Mouse (Mus musculus) megakaryocyte-erythroid progenitor cell, adult 5-6 weeks (primary cell): ENCODE results near the gene Astn2. TPM values are rescaled to one million over a fixed set of nuclear protein-coding genes. Genes with fewer than 3 reads are reported as not detected.

ENCODE experiments used
- ATAC-seq: replicated peaks from 2 replicates; pipeline ENCODE4 v1.8.0; 2016; ENCODE audit warnings: mild to moderate bottlenecking, inconsistent platforms; ENCODE audit not compliant: severe bottlenecking, poor library complexity, low FRiP score, low TSS enrichment
- total RNA-seq, 2 experiments: library from RNA; stranded (forward) in 1 of 2; stranded (reverse) in 1 of 2; fragments of 200-1000, 215-1000 nt in 1 of 2; fragments of >200 nt in 1 of 2; fragmentation: Nextera tagmentation in 1 of 2; gene quantifications; 2 replicates each; pipeline ENCODE4 v1.2.3; 2014 to 2017

Astn2 gene
- total RNA-seq, 2 experiments from 2014 or later, result not detected

- ATAC-seq, result no peak
These were observed 376.5 kb downstream of the Astn2 start for GRCm38 (mm10) chr4:66027866-66028265.

DNA sequence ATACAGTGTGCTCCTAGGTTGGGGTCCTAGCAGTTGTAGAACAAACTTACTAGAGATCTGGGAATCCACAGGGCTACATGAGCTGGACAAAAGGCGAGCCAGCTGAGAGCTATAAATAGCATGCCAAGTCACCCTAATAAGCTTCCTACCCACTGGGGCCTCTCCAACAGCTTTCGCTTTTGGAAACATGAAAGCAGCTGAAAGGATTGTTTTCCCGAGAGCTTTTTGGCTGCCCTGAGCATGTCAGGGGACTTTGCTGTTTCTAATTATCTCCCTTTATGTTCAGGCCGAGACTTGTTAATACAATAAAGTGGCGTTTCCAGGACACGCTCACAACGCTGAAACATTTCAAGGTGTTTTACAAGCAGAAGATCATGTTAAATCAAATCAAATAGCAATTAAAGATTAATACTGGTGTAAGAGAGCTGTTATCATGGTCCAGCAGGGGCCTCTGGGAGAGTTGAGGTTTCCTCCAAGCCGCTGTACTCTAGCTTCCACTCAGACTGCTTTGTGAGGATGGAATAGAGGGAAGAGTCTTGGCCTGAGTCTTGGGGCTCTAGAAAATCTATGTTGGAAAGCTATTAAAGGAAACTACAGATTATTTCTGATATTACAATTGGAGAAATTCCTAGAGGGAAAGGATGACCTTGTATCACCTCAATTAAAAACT is 378.9 kb downstream of the Astn2 start:
- no peak for ATAC-seq

DNA sequence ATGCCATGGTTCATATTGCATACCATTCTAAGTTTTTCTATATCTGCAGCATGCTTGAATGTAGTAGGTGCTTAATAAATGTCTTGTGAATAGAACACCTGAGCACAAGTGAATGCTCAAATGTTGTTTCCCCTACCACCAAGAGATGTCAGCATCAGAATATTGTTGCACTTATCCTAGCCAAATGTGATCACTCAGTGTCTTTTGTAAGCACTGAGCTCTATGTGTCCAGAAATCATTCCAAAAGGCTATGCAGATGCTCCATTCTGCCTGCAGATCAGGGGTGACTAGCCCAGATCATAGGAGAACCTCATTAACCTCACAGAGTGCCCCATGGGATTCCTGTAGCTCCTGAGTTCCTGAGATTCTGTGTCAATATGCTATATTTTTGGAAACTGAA is 401.5 kb downstream of the Astn2 start:
- no peak for ATAC-seq

DNA sequence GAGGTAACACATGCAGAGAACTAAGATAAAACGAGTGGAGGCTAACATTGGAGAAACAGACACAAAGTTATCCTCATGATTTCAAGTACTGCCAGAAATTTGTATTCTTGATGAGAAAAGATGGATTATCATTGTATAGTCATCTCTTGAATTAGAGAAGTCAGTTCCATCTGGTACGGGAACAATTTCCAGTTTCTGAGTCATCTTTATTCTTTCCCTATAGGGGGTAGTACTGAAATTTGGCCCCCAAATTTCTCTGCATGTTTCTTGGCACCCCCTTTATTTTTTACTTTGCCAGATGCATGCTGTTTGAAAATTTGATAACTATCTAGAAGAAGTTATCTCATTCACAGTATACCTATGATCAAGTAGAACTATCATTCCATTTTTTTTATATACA is 420.8 kb downstream of the Astn2 start:
- ATAC-seq, result no peak

DNA sequence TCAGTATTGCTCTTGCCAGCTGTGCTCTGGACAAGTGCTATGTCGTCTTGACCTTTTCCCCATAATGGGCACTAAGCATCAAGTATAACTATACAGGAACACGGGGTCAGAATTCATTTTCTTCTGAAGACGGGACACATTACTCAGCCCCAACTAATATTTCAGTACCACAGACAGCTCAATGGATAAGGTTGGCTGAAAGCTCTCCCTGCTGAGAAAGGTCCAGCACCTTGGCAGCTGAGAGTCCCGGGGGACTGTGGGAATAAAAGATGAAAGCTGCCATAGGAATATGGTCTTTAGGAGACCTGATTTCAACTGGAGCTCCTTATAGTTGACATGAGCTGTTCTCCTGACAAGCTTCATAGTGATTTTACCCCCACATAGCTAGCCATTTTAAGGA is 421.5 kb downstream of the Astn2 start:
- no peak for ATAC-seq

- ATAC-seq, result no peak
These were observed 428.2 kb downstream of the Astn2 start for GRCm38 (mm10) chr4:65976251-65976650.

DNA sequence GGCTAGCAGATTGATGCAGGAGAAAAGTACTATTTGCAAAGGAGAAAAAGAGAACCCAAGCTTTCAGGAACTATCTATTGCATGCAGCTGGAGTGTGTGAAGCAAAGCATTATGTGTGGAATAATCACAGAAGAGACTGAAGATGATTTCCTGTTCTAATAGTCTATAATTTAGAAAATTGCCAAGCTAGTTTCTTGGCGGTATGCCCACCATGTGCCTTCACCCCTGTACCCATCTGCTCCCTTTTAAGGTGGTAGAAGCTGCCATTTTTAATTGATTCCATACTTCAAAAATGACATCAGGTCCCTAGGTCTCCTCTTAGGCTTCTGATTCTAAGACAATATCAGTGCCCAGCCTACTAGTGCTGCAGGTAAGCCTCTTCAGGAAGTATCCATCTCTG is 432.0 kb downstream of the Astn2 start:
- ATAC-seq, result no peak

DNA sequence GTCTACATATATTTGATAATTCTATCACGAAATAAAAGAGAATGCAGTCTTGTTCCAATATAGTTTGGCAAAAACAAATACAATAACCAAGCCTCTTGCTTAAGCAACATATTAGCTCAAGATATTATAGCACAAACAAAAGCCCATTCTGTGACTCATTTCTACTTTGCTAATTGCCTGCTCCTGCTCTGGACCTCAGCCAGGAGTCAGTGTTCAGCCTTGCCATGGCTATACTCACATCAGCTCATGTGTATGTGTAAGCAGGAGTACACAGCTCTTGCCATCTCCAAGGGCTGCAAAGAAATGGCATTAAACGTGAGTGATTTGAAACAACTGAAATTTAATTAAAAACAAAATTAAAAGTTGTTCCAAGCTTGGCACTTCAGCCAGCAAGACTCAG is 435.1 kb downstream of the Astn2 start:
- ATAC-seq, result no peak

GRCm38 (mm10) chr4:65964604-65965003 is 439.8 kb downstream of the Astn2 start:
- ATAC-seq, result no peak

GRCm38 (mm10) chr4:65959188-65959759 is 445.1 kb downstream of the Astn2 start:
- ATAC-seq, result no peak

GRCm38 (mm10) chr4:65958369-65959187 is 445.8 kb downstream of the Astn2 start:
- no peak for ATAC-seq

DNA sequence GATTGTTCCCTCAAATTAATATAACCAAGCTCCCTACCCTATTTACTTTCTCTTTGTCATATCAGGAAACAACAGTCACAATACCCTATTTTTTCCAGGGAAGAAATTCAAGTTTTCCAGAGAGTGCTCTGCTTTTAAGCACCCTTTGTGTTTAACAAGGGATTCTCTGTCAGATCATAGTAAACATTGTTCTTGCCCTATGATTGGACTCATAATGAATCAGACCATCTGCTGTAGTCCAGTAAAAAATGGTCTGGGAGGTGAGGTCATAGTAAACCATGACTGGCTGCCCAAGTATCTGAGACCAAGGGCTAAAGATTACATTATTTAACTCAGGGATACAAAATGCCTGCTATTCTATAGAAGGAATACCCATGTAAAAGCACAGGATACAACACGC is 452.5 kb downstream of the Astn2 start:
- no peak for ATAC-seq

DNA sequence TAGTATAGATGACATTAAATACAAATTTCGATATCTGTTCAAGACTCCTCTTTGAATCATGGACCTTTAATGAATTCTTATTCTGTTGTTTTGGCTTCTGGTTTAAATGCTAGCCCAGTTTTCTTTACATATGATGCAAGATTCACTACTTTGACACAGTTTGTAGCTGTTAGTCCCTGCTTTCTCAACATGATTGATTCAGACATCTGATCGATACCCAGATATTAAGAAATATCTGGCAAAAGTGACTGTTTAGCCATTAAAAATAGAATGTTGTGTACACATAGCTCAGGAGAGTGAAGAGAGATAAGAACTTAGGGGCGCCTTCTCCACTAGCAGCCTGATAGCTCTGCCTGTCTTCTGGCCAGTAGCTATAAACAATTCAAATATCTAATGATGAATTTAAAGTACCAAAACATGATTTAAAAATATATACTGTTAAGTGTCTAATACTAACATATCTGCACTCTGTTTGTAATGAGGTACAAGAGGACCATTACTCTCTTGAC is 457.2 kb downstream of the Astn2 start:
- no peak for ATAC-seq

- ATAC-seq, result no peak
These were observed 458.4 kb downstream of the Astn2 start for GRCm38 (mm10) chr4:65946021-65946420.

- ATAC-seq, result no peak
These were observed 473.5 kb downstream of the Astn2 start for GRCm38 (mm10) chr4:65930901-65931300.

- no peak for ATAC-seq
These were observed 484.1 kb downstream of the Astn2 start for GRCm38 (mm10) chr4:65920294-65920693.

GRCm38 (mm10) chr4:65916027-65917008 is 488.1 kb downstream of the Astn2 start:
- no peak for ATAC-seq

DNA sequence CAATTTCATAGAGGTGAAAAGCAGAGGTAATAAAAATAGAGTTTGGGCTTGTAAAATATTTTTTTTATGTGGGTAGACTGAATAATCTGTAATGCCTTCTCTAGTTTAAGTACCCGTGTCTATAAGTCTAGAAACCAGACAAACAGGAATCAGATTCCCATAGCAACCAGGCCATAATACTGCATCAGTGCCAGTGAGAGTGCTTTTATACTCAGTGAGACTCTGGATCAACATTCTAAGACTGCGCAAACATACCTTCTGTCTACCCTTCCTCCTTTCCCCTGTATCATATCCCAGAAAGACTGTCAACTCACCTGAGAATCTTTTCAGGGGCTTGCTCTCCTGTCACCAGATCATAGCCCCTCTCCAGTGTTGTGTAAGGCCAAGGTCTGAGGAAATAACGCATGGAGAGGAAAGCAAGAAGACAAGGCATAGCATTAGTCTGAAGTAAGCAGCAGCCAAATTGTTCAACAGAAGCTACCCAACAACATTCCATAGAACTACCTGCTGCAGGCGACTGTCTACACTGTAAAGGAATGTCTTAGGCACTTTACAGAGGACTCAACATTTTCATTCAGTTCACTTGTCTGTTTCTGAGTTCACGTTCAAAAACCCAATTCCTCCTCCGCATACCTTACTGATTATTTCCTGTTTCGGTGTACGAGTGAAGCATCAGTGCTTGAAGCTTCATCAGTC is 492.0 kb downstream of the Astn2 start:
- no peak for ATAC-seq

DNA sequence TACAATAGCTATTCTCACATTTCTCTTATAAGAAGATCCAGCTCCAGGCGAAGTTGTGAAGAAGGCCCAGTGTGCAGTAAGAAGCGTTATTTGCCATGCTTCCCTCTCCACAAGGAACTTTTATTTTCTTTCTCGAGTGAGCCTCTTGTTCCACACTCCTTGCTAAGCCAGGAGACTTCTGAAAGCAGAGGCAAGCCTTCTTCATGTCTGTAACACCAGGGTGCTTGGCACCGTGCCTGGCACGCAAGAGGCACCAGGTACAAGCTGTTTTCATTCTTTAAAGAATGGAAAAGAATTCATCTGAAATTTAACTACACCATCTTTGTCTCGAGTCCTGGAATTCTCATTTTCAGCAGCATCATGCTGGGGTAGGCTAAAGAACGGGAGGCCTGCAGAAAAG is 496.8 kb downstream of the Astn2 start:
- ATAC-seq, result no peak
